In genomic region chr12:86946301-86946781, GRCm38 (mm10) we compare ENCODE assay signal across 8 mouse cellular contexts. TPM values are rescaled to one million over a fixed set of nuclear protein-coding genes. Genes with fewer than 3 reads are reported as not detected.
DNase-seq lines count a peak whose midpoint lies in the region; ATAC-seq and TF ChIP-seq lines count a peak whose summit lies in the region.

No protein-coding gene starts in this region.

- H3K4me3 ChIP-seq in thymus, adult 2 months (ENCODE audit: control insufficient read depth, insufficient read depth, low read length), result peak overlapping the region; percentile 72
- peak overlapping the region; percentile 60 for H3K4me3 ChIP-seq in hindbrain, embryonic 14.5 days (replicated peaks; ENCODE audit: low read length)
- peak overlapping the region; percentile 68 for H3K4me3 ChIP-seq in midbrain, embryonic 13.5 days (replicated peaks)

- peak overlapping the region; percentile 67 for H3K27ac ChIP-seq in thymus, adult 2 months (ENCODE audit: control insufficient read depth, insufficient read depth, low read length)
- peak overlapping the region; percentile 100 for H3K27ac ChIP-seq in hindbrain, embryonic 14.5 days
- peak overlapping the region; percentile 100 for H3K27ac ChIP-seq in midbrain, embryonic 13.5 days

- TF ChIP-seq CTCF in thymus, adult 2 months (IDR thresholded peaks at IDR 0.05; ENCODE audit: borderline replicate concordance, control insufficient read depth, extremely low read depth, insufficient read depth, low read length, poor library complexity), result no peak

- H3K9ac ChIP-seq in hindbrain, embryonic 14.5 days, result peak overlapping the region; percentile 94
- H3K9ac ChIP-seq in midbrain, embryonic 13.5 days (replicated peaks), result peak overlapping the region; percentile 96

- DNase-seq in adrenal gland, postnatal 14 days, result peak; percentile 19
- DNase-seq in adrenal gland, postnatal 36 days, result no peak
- peak; percentile 8 for DNase-seq in thymus, adult 2 months
- no peak for DNase-seq in thymus, adult 18-20 months
- peak; percentile 55 for DNase-seq in hindbrain, embryonic 14.5 days (ENCODE audit: low spot score)
- no peak for DNase-seq in thymus, postnatal 36 days
- DNase-seq in cerebellum, adult 11 months, result no peak

- no peak for ATAC-seq in hindbrain, embryonic 14.5 days (ENCODE audit: low FRiP score)
- no peak for ATAC-seq in midbrain, embryonic 13.5 days

- peak overlapping the region; percentile 97 for H3K4me2 ChIP-seq in hindbrain, embryonic 14.5 days (replicated peaks)
- H3K4me2 ChIP-seq in midbrain, embryonic 13.5 days (replicated peaks), result peak overlapping the region; percentile 90

- no peaks in the 10 kb centered on the region for H3K9me3 ChIP-seq in hindbrain, embryonic 14.5 days (ENCODE audit: control insufficient read depth, low read length)
- H3K9me3 ChIP-seq in midbrain, embryonic 13.5 days, result no peaks in the 10 kb centered on the region

- WGBS in thymus, adult 2 months, result under 1% methylated on average over 17 of the region's 17 CpGs
- WGBS in hindbrain, embryonic 14.5 days, result under 1% methylated on average over 17 of the region's 17 CpGs
- WGBS in midbrain, embryonic 13.5 days, result under 1% methylated on average over 17 of the region's 17 CpGs

- H3K36me3 ChIP-seq in thymus, adult 2 months (ENCODE audit: control insufficient read depth, insufficient read depth, low read length), result no peaks in the 10 kb centered on the region
- H3K36me3 ChIP-seq in hindbrain, embryonic 14.5 days (replicated peaks; ENCODE audit: control insufficient read depth, insufficient read depth), result no peaks in the 10 kb centered on the region
- H3K36me3 ChIP-seq in midbrain, embryonic 13.5 days, result no peaks in the 10 kb centered on the region

- H3K27me3 ChIP-seq in thymus, adult 2 months (ENCODE audit: control insufficient read depth, insufficient read depth, low read length), result no peaks in the 10 kb centered on the region
- H3K27me3 ChIP-seq in hindbrain, embryonic 14.5 days (ENCODE audit: control insufficient read depth, insufficient read depth, low read length), result no peaks in the 10 kb centered on the region
- H3K27me3 ChIP-seq in midbrain, embryonic 13.5 days, result no peaks in the 10 kb centered on the region

- TF ChIP-seq POLR2A in thymus, adult 2 months (IDR thresholded peaks at IDR 0.05; ENCODE audit: control insufficient read depth, extremely low read depth, insufficient read depth, low read length, poor library complexity), result no peak

- peaks cover 28% of the 10 kb centered on the region for H3K4me1 ChIP-seq in thymus, adult 2 months (replicated peaks; ENCODE audit: control insufficient read depth, insufficient read depth, low read length)
- H3K4me1 ChIP-seq in hindbrain, embryonic 14.5 days (replicated peaks; ENCODE audit: control insufficient read depth, insufficient read depth, low read length), result peaks cover 54% of the 10 kb centered on the region
- peaks cover 70% of the 10 kb centered on the region for H3K4me1 ChIP-seq in midbrain, embryonic 13.5 days (replicated peaks)

RNA-seq across cellular contexts. Expression of gene Cipc, which starts 0.5 kb away (rescaled TPM):
- total RNA-seq in adrenal gland, postnatal 14 days (2021), result 26.2 and 29.1 TPM in 2 replicates
- 10 to 100 TPM; 24.4 to 24.7 TPM for total RNA-seq in adrenal gland, postnatal 36 days (2021)
- 43.8 and 56.5 TPM in 2 replicates for polyA plus RNA-seq in thymus, adult 2 months (2012; rRNA removed)
- 46.8 and 52.1 TPM in 2 replicates for polyA plus RNA-seq in hindbrain, embryonic 14.5 days (2014; fragmentation: Nextera tagmentation; extraction: Ambion mirVana)
- polyA plus RNA-seq in midbrain, embryonic 13.5 days (2015; fragmentation: Nextera tagmentation; extraction: Ambion mirVana), result 49.8 and 51.2 TPM in 2 replicates

RNA-seq across cellular contexts. Expression of gene Zdhhc22, which starts 43.9 kb away (rescaled TPM):
- total RNA-seq in adrenal gland, postnatal 14 days (2021), result 0.59 and 1.1 TPM in 2 replicates
- under 1 TPM; 0.49 to 0.60 TPM for total RNA-seq in adrenal gland, postnatal 36 days (2021)
- polyA plus RNA-seq in thymus, adult 2 months (2012; rRNA removed), result 0.86 and 1.6 TPM in 2 replicates
- 14.9 and 15.6 TPM in 2 replicates for polyA plus RNA-seq in hindbrain, embryonic 14.5 days (2014; fragmentation: Nextera tagmentation; extraction: Ambion mirVana)
- polyA plus RNA-seq in midbrain, embryonic 13.5 days (2015; fragmentation: Nextera tagmentation; extraction: Ambion mirVana), result 6.0 and 7.1 TPM in 2 replicates

Comparison
In these comparisons a context has a peak if more than half of its experiments do, and no peak if none do; other contexts are left out.
1. DNase-seq: peak in adrenal gland, postnatal 14 days (single experiment), thymus, adult 2 months (single experiment) and hindbrain, embryonic 14.5 days (single experiment); none in adrenal gland, postnatal 36 days (0 of 2), thymus, adult 18-20 months (0 of 2), thymus, postnatal 36 days (0 of 2) and cerebellum, adult 11 months (single experiment).
2. Peak in every context shown above with its lines, with median percentiles within 50 percentile points of each other: H3K27ac ChIP-seq and H3K4me3 ChIP-seq.